Mouse (Mus musculus) bone marrow, adult 2 months (tissue): ENCODE measurements around the gene Dnajb6.

Experiments
- CTCF ChIP-seq: fragments of 200-500 bp; IDR thresholded peaks from 2 replicates; pipeline ENCODE4 v1.5.1; 2011; ENCODE audit warnings: low read length, control low read depth; ENCODE audit not compliant: control insufficient read depth, insufficient read depth
- POLR2A ChIP-seq: fragments of 200-500 bp; IDR thresholded peaks from 2 replicates; pipeline ENCODE4 v1.6.1; 2011; ENCODE audit warnings: low read depth, mild to moderate bottlenecking, control low read depth, low read length, borderline replicate concordance; ENCODE audit not compliant: control insufficient read depth

DNA sequence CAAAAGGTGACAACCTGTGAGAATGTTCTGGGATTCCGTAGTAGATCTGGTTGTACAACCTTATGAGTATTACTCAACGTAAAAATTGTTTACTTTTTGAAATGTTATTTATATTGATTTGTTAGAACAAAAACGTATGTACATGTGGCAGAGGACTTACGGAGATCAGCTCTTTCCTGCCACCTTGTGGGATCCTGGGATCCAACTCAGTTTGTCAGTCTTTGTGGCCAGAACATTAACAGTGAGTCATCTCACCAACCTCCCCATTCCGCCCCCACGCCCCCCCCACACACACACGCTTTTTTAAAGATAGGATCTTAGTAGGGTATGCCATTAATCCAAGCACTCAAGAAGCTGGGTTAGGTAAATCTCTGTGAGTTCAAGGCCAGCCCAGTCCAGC lies 47.1 kb upstream of the Dnajb6 start:
- TF ChIP-seq CTCF (no peak), POLR2A (no peak)
